Mouse (Mus musculus): ENCODE measurements around the gene Herpud2. TPM values are rescaled to one million over a fixed set of nuclear protein-coding genes. Genes with fewer than 3 reads are reported as not detected.
"Not testable (repeated sequence)": the region's sequence is repeated elsewhere in the genome, so short reads cannot be mapped to it uniquely, and the experiment has no call there.

Herpud2 gene
- total RNA-seq, 2 experiments from 2014 or later = 42.9 to 51.3 TPM

GRCm38 (mm10) chr9:25148767-25149166, 2.9 kb downstream of the Herpud2 start:
- no peak for DNase-seq (ENCODE audit: low spot score)

- DNase-seq (ENCODE audit: low spot score) = no peak
Observed at GRCm38 (mm10) chr9:25145925-25146324, 5.7 kb downstream of the Herpud2 start.

GRCm38 (mm10) chr9:25143950-25144349, 7.7 kb downstream of the Herpud2 start:
- no peak for DNase-seq (ENCODE audit: low spot score)

- no peak for DNase-seq (ENCODE audit: low spot score)
Observed at GRCm38 (mm10) chr9:25142988-25143387, 8.6 kb downstream of the Herpud2 start.

GRCm38 (mm10) chr9:25142041-25142440, 9.6 kb downstream of the Herpud2 start:
- no peak for DNase-seq (ENCODE audit: low spot score)

- DNase-seq (ENCODE audit: low spot score) = peak; percentile 65
Observed at GRCm38 (mm10) chr9:25140330-25140729, 11.3 kb downstream of the Herpud2 start.

- no peak for DNase-seq (ENCODE audit: low spot score)
Observed at GRCm38 (mm10) chr9:25138900-25139299, 12.7 kb downstream of the Herpud2 start.

GRCm38 (mm10) chr9:25132920-25133319, 18.7 kb downstream of the Herpud2 start:
- no peak for DNase-seq (ENCODE audit: low spot score)

- DNase-seq (ENCODE audit: low spot score) = no peak
Observed at GRCm38 (mm10) chr9:25132253-25132652, 19.4 kb downstream of the Herpud2 start.

GRCm38 (mm10) chr9:25124048-25124447, 27.6 kb downstream of the Herpud2 start:
- DNase-seq (ENCODE audit: low spot score) = no peak

GRCm38 (mm10) chr9:25123590-25123989, 28.0 kb downstream of the Herpud2 start:
- DNase-seq (ENCODE audit: low spot score) = not testable (repeated sequence)

GRCm38 (mm10) chr9:25104638-25105037, 47.0 kb downstream of the Herpud2 start:
- peak; percentile 47 for DNase-seq (ENCODE audit: low spot score)

GRCm38 (mm10) chr9:25102881-25103280, 48.7 kb downstream of the Herpud2 start:
- no peak for DNase-seq (ENCODE audit: low spot score)

- no peak for DNase-seq (ENCODE audit: low spot score)
Observed at GRCm38 (mm10) chr9:25090853-25091252, 60.8 kb downstream of the Herpud2 start.

- no peak for DNase-seq (ENCODE audit: low spot score)
Observed at GRCm38 (mm10) chr9:25089122-25089521, 62.5 kb downstream of the Herpud2 start, which contains the start of gene Gm10181. TSS of gene Gm10181 (plus strand) at chr9:25089422.

GRCm38 (mm10) chr9:25076505-25076904, 75.1 kb downstream of the Herpud2 start:
- DNase-seq (ENCODE audit: low spot score) = no peak

- no peak for DNase-seq (ENCODE audit: low spot score)
Observed at GRCm38 (mm10) chr9:25075977-25076376, 75.6 kb downstream of the Herpud2 start.

GRCm38 (mm10) chr9:25072666-25073065, 79.0 kb downstream of the Herpud2 start:
- no peak for DNase-seq (ENCODE audit: low spot score)

- no peak for DNase-seq (ENCODE audit: low spot score)
Observed at GRCm38 (mm10) chr9:25058726-25059125, 92.9 kb downstream of the Herpud2 start.

Other genes starting within 250 kb of the Herpud2 start
- not detected for gene Gm10181, start 62.4 kb downstream of the Herpud2 start, total RNA-seq (2021)
- 10 to 100 TPM; 62.9 to 78.4 TPM for gene Sept7, start 100.6 kb upstream of the Herpud2 start, total RNA-seq (2021)